In genomic region chr2:174903627-174904026, GRCm38 (mm10) we compare ENCODE assay signal across 17 mouse cellular contexts.
A peak's percentile ranks its signal among the peaks of the same experiment; 100 is the strongest.
DNase-seq lines count a peak whose midpoint lies in the region; ATAC-seq lines count a peak whose summit lies in the region.
"Had no signal": no experiment of that assay in that cellular context is flagged by ENCODE, and none has a peak within 500 bp of the region (broad histone marks: within the 10 kb centered on the region; RNA-seq: fewer than 3 reads in every experiment).

No protein-coding gene starts in this region.

- no peak for ATAC-seq in forebrain, embryonic 11.5 days (replicated peaks; ENCODE audit: low FRiP score)
- no peak for ATAC-seq in limb, embryonic 13.5 days (ENCODE audit: low FRiP score, low read depth)
- ATAC-seq: forebrain, embryonic 16.5 days; liver, embryonic 12.5 days had no signal

- peak overlapping the region; percentile 67 for H3K27ac ChIP-seq in forebrain, embryonic 10.5 days
- H3K27ac ChIP-seq in forebrain, embryonic 11.5 days (ENCODE audit: low read depth, low read length) = no peak overlapping the region
- H3K27ac ChIP-seq in limb, embryonic 13.5 days = no peak overlapping the region
- H3K27ac ChIP-seq: heart, embryonic 13.5 days; liver, embryonic 12.5 days; midbrain, embryonic 12.5 days had no signal

- no peak overlapping the region for H3K4me2 ChIP-seq in forebrain, embryonic 11.5 days (ENCODE audit: low read depth, low read length, severe bottlenecking)
- H3K4me2 ChIP-seq in limb, embryonic 13.5 days (replicated peaks) = no peak overlapping the region
- H3K4me2 ChIP-seq: heart, embryonic 13.5 days; liver, embryonic 12.5 days; lung, embryonic 14.5 days; midbrain, embryonic 12.5 days had no signal

- H3K27me3 ChIP-seq in forebrain, embryonic 10.5 days (ENCODE audit: poor library complexity, severe bottlenecking) = no peaks in the 10 kb centered on the region
- H3K27me3 ChIP-seq in forebrain, embryonic 11.5 days (ENCODE audit: control insufficient read depth, insufficient read depth, low read length) = no peaks in the 10 kb centered on the region
- no peaks in the 10 kb centered on the region for H3K27me3 ChIP-seq in limb, embryonic 13.5 days
- H3K27me3 ChIP-seq: heart, embryonic 13.5 days; liver, embryonic 12.5 days had no signal

- H3K9me3 ChIP-seq in forebrain, embryonic 10.5 days = no peaks in the 10 kb centered on the region
- H3K9me3 ChIP-seq in forebrain, embryonic 11.5 days (ENCODE audit: control insufficient read depth, low read length) = no peaks in the 10 kb centered on the region
- H3K9me3 ChIP-seq in limb, embryonic 13.5 days = no peaks in the 10 kb centered on the region
- H3K9me3 ChIP-seq: heart, embryonic 13.5 days; liver, embryonic 12.5 days; midbrain, embryonic 12.5 days had no signal

- 77% methylated on average over 7 of the region's 7 CpGs for WGBS in forebrain, embryonic 10.5 days
- WGBS in forebrain, embryonic 11.5 days = 77% methylated on average over 7 of the region's 7 CpGs
- 44% methylated on average over 7 of the region's 7 CpGs for WGBS in limb, embryonic 13.5 days

- no peak overlapping the region for H3K9ac ChIP-seq in forebrain, embryonic 11.5 days (ENCODE audit: low read length)
- H3K9ac ChIP-seq in limb, embryonic 13.5 days = 0 out of 2 replicates have a peak overlapping the region, but pooled peaks have one; percentile 19
- H3K9ac ChIP-seq: heart, embryonic 13.5 days; liver, embryonic 12.5 days; lung, embryonic 14.5 days; midbrain, embryonic 12.5 days had no signal

- no peak for DNase-seq in forebrain, embryonic 10.5 days (ENCODE audit: extremely low spot score, low spot score)
- no peak for DNase-seq in forebrain, embryonic 11.5 days (ENCODE audit: low spot score)
- DNase-seq in kidney, postnatal 10 days = peak; percentile 39
- DNase-seq in kidney, postnatal 36 days = no peak
- no peak for DNase-seq in cerebellum, adult 11-12 months
- DNase-seq in right cerebral cortex, postnatal 4 days = no peak
- DNase-seq: adrenal gland, adult 8-10 months; cerebellum, postnatal 14 days; lung, embryonic 14.5 days; lung, postnatal 4 days; right cerebral cortex, adult 18-20 months; thymus, postnatal 25 days had no signal

- H3K4me3 ChIP-seq in forebrain, embryonic 10.5 days = no peak overlapping the region
- H3K4me3 ChIP-seq in forebrain, embryonic 11.5 days (ENCODE audit: low read depth, low read length) = no peak overlapping the region
- no peak overlapping the region for H3K4me3 ChIP-seq in limb, embryonic 13.5 days
- H3K4me3 ChIP-seq: heart, embryonic 13.5 days; liver, embryonic 12.5 days; midbrain, embryonic 12.5 days had no signal

- no peaks in the 10 kb centered on the region for H3K36me3 ChIP-seq in forebrain, embryonic 10.5 days (replicated peaks)
- no peaks in the 10 kb centered on the region for H3K36me3 ChIP-seq in forebrain, embryonic 11.5 days (ENCODE audit: control insufficient read depth, insufficient read depth, low read length)
- no peaks in the 10 kb centered on the region for H3K36me3 ChIP-seq in limb, embryonic 13.5 days
- H3K36me3 ChIP-seq: heart, embryonic 13.5 days; liver, embryonic 12.5 days; midbrain, embryonic 12.5 days had no signal

- H3K4me1 ChIP-seq in forebrain, embryonic 10.5 days = peaks cover 12% of the 10 kb centered on the region
- no peaks in the 10 kb centered on the region for H3K4me1 ChIP-seq in forebrain, embryonic 11.5 days (replicated peaks; ENCODE audit: control insufficient read depth, insufficient read depth, low read length)
- peaks cover 14% of the 10 kb centered on the region for H3K4me1 ChIP-seq in limb, embryonic 13.5 days
- H3K4me1 ChIP-seq: heart, embryonic 13.5 days; liver, embryonic 12.5 days; midbrain, embryonic 12.5 days had no signal
